ENCODE assay signal across 9 mouse cellular contexts in the genomic region with DNA sequence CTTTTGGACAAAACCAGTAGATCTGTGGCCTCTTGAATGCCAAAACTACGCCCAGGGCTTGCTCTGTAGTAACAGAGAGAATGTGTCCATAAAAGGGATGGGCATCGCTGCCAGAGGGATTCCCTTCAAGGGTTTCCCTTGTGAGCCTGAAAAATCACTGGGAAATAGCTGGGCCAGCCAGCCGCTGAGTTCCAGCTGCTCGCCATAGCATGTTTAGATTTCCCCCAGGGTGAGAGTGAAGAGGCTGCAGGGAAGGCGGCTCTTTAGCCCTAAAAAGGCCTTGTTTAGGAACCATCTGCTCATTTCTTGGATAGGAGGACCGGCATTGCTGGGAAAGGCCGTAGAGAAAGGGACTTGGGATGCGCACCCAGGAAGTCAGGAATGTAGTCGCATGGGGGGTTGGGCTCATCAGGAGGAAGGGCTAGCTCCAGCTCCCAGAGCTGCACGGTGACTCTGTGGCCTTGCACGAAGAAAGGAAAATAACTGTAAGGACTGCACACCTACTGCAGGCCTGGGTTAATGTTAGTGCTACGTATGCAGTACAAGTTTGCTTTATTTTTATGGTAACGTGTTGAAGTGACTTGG. TPM values are rescaled to one million over a fixed set of nuclear protein-coding genes. Genes with fewer than 3 reads are reported as not detected.
DNase-seq lines count a peak whose midpoint lies in the region; ATAC-seq and TF ChIP-seq lines count a peak whose summit lies in the region.
"Had no signal": no experiment of that assay in that cellular context is flagged by ENCODE, and none has a peak within 500 bp of the region (broad histone marks: within the 10 kb centered on the region; RNA-seq: fewer than 3 reads in every experiment).

No protein-coding gene starts in this region.

- TF ChIP-seq CTCF in intestine, postnatal 0 days (IDR thresholded peaks at IDR 0.05; ENCODE audit: low read depth) = no peak

- H3K9me3 ChIP-seq in intestine, embryonic 14.5 days (ENCODE audit: control insufficient read depth, low read length) = peaks cover 4% of the 10 kb centered on the region; the same call in 1 of the 2 replicates
- peaks cover 5% of the 10 kb centered on the region; the same call in 1 of the 2 replicates for H3K9me3 ChIP-seq in intestine, postnatal 0 days (ENCODE audit: control insufficient read depth)
- no peaks in the 10 kb centered on the region for H3K9me3 ChIP-seq in embryonic facial prominence, embryonic 10.5 days

- no peaks in the 10 kb centered on the region for H3K27me3 ChIP-seq in intestine, embryonic 14.5 days (replicated peaks; ENCODE audit: control insufficient read depth, insufficient read depth, low read length)
- no peaks in the 10 kb centered on the region for H3K27me3 ChIP-seq in intestine, postnatal 0 days (replicated peaks; ENCODE audit: control insufficient read depth, insufficient read depth, low read length)
- no peaks in the 10 kb centered on the region for H3K27me3 ChIP-seq in embryonic facial prominence, embryonic 10.5 days (replicated peaks; ENCODE audit: low read depth, poor library complexity, severe bottlenecking)

- no peak overlapping the region for H3K9ac ChIP-seq in intestine, embryonic 14.5 days (ENCODE audit: low read length)
- H3K9ac ChIP-seq in intestine, postnatal 0 days (ENCODE audit: low read depth, low read length) = no peak overlapping the region

- H3K4me3 ChIP-seq in intestine, embryonic 14.5 days (ENCODE audit: low read depth, low read length) = no peak overlapping the region
- no peak overlapping the region for H3K4me3 ChIP-seq in intestine, postnatal 0 days (ENCODE audit: low read depth, low read length)
- H3K4me3 ChIP-seq in embryonic facial prominence, embryonic 10.5 days = no peak overlapping the region

- H3K4me1 ChIP-seq in intestine, embryonic 14.5 days (replicated peaks; ENCODE audit: control insufficient read depth, insufficient read depth, low read length) = peaks cover 24% of the 10 kb centered on the region
- H3K4me1 ChIP-seq in intestine, postnatal 0 days (replicated peaks; ENCODE audit: control insufficient read depth, insufficient read depth, low read length) = 0 out of 2 replicates have a peak, but pooled peaks cover 5% of the 10 kb centered on the region
- H3K4me1 ChIP-seq in embryonic facial prominence, embryonic 10.5 days = peaks cover 22% of the 10 kb centered on the region

- peak overlapping the region; percentile 80 for H3K27ac ChIP-seq in intestine, embryonic 14.5 days (ENCODE audit: low read depth)
- no peak overlapping the region for H3K27ac ChIP-seq in intestine, postnatal 0 days (ENCODE audit: low read depth, low read length)
- H3K27ac ChIP-seq in embryonic facial prominence, embryonic 10.5 days (replicated peaks) = peak overlapping the region; percentile 10; the same call in 1 of the 2 replicates

- 0 out of 2 replicates have a peak, but pooled peaks have one; percentile 48 for ATAC-seq in intestine, embryonic 14.5 days (replicated peaks; ENCODE audit: low FRiP score, low TSS enrichment, low read depth)
- ATAC-seq in intestine, postnatal 0 days = no peak

- DNase-seq in intestine, embryonic 14.5 days (ENCODE audit: low spot score) = peak; percentile 62
- DNase-seq in ES-CJ7 (ENCODE audit: low read depth, low spot score) = peak; percentile 56
- DNase-seq in embryonic facial prominence, embryonic 10.5 days (ENCODE audit: low spot score) = no peak
- DNase-seq in lung, postnatal 14 days = peak; percentile 23
- DNase-seq in right cerebral cortex, adult 2 months (ENCODE audit: low spot score in 2 of 2) = no peak
- DNase-seq in adrenal gland, postnatal 4 days (ENCODE audit: low spot score in 2 of 2) = no peak
- DNase-seq in layer of hippocampus, adult 11-12 months (ENCODE audit: low spot score) = no peak

- H3K4me2 ChIP-seq in intestine, embryonic 14.5 days (ENCODE audit: low read length) = no peak overlapping the region
- no peak overlapping the region for H3K4me2 ChIP-seq in intestine, postnatal 0 days (replicated peaks; ENCODE audit: low read depth)

- no peaks in the 10 kb centered on the region for H3K36me3 ChIP-seq in intestine, embryonic 14.5 days (ENCODE audit: control insufficient read depth, insufficient read depth, low read length)
- no peaks in the 10 kb centered on the region for H3K36me3 ChIP-seq in intestine, postnatal 0 days (ENCODE audit: control insufficient read depth, insufficient read depth)
- H3K36me3 ChIP-seq in embryonic facial prominence, embryonic 10.5 days (replicated peaks) = no peaks in the 10 kb centered on the region

- WGBS in intestine, embryonic 14.5 days = 31% methylated on average over 13 of the region's 13 CpGs
- WGBS in intestine, postnatal 0 days = 45% methylated on average over 13 of the region's 13 CpGs
- WGBS in embryonic facial prominence, embryonic 10.5 days = 57% methylated on average over 13 of the region's 13 CpGs

RNA-seq across cellular contexts. Expression of gene Cald1, which starts 49.8 kb away (rescaled TPM):
- 309 and 368 TPM in 2 replicates for polyA plus RNA-seq in intestine, embryonic 14.5 days (2014; fragmentation: Nextera tagmentation; extraction: Ambion mirVana)
- 239 and 283 TPM in 2 replicates for polyA plus RNA-seq in intestine, postnatal 0 days (2015; fragmentation: Nextera tagmentation; extraction: Ambion mirVana)
- polyA plus RNA-seq in embryonic facial prominence, embryonic 10.5 days (2016; fragmentation: Nextera tagmentation; extraction: Ambion mirVana) = 189 and 232 TPM in 2 replicates
- total RNA-seq in adrenal gland, postnatal 4 days (2021) = 100 to 1,000 TPM; 109 to 124 TPM
- total RNA-seq: common myeloid progenitor, adult 5-6 weeks had no signal

Comparison
In these comparisons a context has a peak if more than half of its experiments do, and no peak if none do; other contexts are left out.
1. DNase-seq: peak in intestine, embryonic 14.5 days (single experiment), ES-CJ7 (single experiment) and lung, postnatal 14 days (single experiment); none in embryonic facial prominence, embryonic 10.5 days (single experiment), right cerebral cortex, adult 2 months (0 of 2), adrenal gland, postnatal 4 days (0 of 2) and layer of hippocampus, adult 11-12 months (single experiment).